Mouse (Mus musculus) liver, embryonic 11.5 days (tissue): ENCODE data around the gene Obsl1. TPM values are rescaled to one million over a fixed set of nuclear protein-coding genes. Genes with fewer than 3 reads are reported as not detected.

Experiments used
- ATAC-seq: fragments of 200-750 bp; cut with Nextera tagmentation; replicated peaks from 2 replicates; pipeline ENCODE4 v1.8.0; 2017; ENCODE audit warnings: moderate number of reproducible peaks, mild to moderate bottlenecking, moderate TSS enrichment, moderate library complexity; ENCODE audit not compliant: low FRiP score
- DNase-seq: peaks from one replicate; pipeline ENCODE4 v3.0.0-alpha.2; 2017; ENCODE audit warnings: low spot score
- H3K27ac ChIP-seq: fragments of 300-500 bp; sonication (generic); 2 replicates; pipeline ENCODE4 v1.5.1; 2014; ENCODE audit warnings: mild to moderate bottlenecking, low read depth, low read length, control low read depth
- H3K27me3 ChIP-seq: fragments of 300-500 bp; sonication (generic); replicated peaks from 2 replicates; pipeline ENCODE4 v1.6.1; 2014; ENCODE audit warnings: low read length, mixed read lengths; ENCODE audit not compliant: control insufficient read depth, insufficient read depth
- H3K36me3 ChIP-seq: fragments of 300-500 bp; sonication (generic); 2 replicates; pipeline ENCODE4 v1.6.1; 2014; ENCODE audit warnings: mild to moderate bottlenecking, low read length, moderate library complexity, mixed read lengths; ENCODE audit not compliant: control insufficient read depth, insufficient read depth
- H3K4me1 ChIP-seq: fragments of 300-500 bp; sonication (generic); replicated peaks from 2 replicates; pipeline ENCODE4 v1.6.1; 2014; ENCODE audit warnings: low read length, mixed read lengths; ENCODE audit not compliant: control insufficient read depth, insufficient read depth
- H3K4me2 ChIP-seq: fragments of 300-500 bp; sonication (generic); 2 replicates; pipeline ENCODE4 v1.6.1; 2014; ENCODE audit warnings: mild to moderate bottlenecking, control low read depth, moderate library complexity
- H3K4me3 ChIP-seq: fragments of 300-500 bp; sonication (generic); 2 replicates; pipeline ENCODE4 v1.5.1; 2014; ENCODE audit warnings: low read depth, low read length, control low read depth
- H3K9ac ChIP-seq: fragments of 300-500 bp; sonication (generic); 2 replicates; pipeline ENCODE4 v1.6.1; 2014; ENCODE audit warnings: low read depth, low read length, control low read depth
- H3K9me3 ChIP-seq: fragments of 300-500 bp; sonication (generic); 2 replicates; pipeline ENCODE4 v1.6.1; 2016; ENCODE audit warnings: low read length, inconsistent platforms, mixed read lengths; ENCODE audit not compliant: control insufficient read depth
- WGBS: fragments of 180-500 bp; shearing (Covaris S2); extraction: QIAGEN DNeasy Blood & Tissue Kit; methylation state at CpG from one replicate; pipeline ENCODE4 v1.1.7; 2014; 5-methylcytosine and 5-hydroxymethylcytosine counted together
- polyA plus RNA-seq: library from polyadenylated mRNA; unstranded; fragments of >200 nt; fragmentation: Nextera tagmentation; extraction: Ambion mirVana; gene quantifications from 2 replicates; pipeline ENCODE4 v1.2.1, GENCODE M21; 2014

Obsl1 gene
- polyA plus RNA-seq, 1 experiment from 2014 or later, result 45.6 TPM

DNA sequence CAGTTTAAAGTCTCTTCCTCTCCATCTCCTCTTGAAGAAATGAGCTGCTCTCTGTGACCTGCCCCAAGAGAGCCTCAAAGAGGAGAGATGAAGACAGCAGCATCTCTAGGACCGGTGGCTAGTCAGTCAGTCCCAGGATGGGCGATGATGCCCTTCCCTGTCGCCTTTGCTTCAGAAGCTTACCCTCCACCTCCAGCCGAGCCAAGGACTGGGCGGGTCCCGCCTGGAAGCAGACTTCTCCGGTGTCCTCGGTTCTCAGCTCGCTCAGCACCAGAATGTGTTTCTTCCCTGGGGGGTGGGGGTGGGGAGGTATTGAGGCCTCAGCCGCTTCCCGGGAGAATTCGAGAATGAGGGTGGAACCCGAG, 19.2 kb downstream of the Obsl1 start:
- H3K36me3 ChIP-seq, result peaks cover 10% of the 10 kb centered on the region
- H3K4me1 ChIP-seq, result no peaks in the 10 kb centered on the region; the same call in 1 of the 2 replicates
- no peak overlapping the region for H3K27ac ChIP-seq
- H3K4me2 ChIP-seq, result peak overlapping the region; percentile 76
- 4% methylated on average over 13 of the region's 13 CpGs for WGBS
- H3K4me3 ChIP-seq, result peak overlapping the region; percentile 55
- no peak overlapping the region for H3K9ac ChIP-seq
- no peak for DNase-seq
- H3K27me3 ChIP-seq, result peaks cover 90% of the 10 kb centered on the region
- ATAC-seq, result no peak
- no peaks in the 10 kb centered on the region for H3K9me3 ChIP-seq

DNA sequence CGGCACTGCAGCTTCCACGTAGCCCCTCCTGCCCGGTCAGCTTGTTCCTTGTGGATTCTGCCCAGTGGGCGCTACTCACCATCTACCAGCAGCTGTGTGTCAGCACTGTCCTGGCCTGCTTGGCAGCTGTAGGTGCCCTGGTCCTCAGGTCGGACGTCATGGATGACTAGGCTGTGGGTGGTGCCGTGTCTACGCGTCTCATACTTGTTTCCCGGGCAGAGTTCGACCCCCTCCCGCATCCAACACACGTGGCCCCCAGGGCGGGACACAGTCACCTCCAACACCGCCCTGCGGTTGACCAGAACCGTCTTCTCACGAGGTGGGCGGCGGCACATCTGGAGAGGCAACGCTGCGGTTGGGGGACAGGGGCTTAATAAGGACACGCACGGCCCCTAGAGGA, 19.7 kb downstream of the Obsl1 start:
- DNase-seq (no peak), ATAC-seq (no peak)
- peaks cover 94% of the 10 kb centered on the region for H3K27me3 ChIP-seq
- no peaks in the 10 kb centered on the region for H3K9me3 ChIP-seq
- no peak overlapping the region; the same call in 1 of the 2 replicates for H3K4me2 ChIP-seq
- H3K4me3 ChIP-seq, result peak overlapping the region; percentile 55
- no peak overlapping the region for H3K9ac ChIP-seq
- H3K4me1 ChIP-seq, result no peaks in the 10 kb centered on the region; the same call in 1 of the 2 replicates
- no peak overlapping the region for H3K27ac ChIP-seq
- WGBS, result 6% methylated on average over 24 of the region's 24 CpGs
- peaks cover 9% of the 10 kb centered on the region; the same call in 1 of the 2 replicates for H3K36me3 ChIP-seq

DNA sequence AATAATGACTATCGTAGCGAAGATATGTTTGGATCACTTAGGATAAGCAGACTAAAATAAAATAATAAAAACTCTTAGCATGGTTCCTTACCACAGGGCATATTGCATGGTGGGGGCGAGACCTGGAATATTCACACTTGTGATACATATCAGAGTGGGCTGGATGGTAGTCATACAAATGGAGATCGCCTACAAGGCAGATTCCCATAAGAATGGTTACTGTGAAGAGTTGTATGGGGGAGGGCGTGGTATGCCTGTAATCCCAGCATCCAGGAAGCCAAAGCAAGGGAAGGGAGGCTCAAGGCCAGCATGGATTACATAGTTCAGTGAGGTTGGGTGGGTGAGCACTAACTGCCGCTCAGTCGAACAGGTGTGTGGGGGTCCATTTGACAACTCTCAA, 25.5 kb downstream of the Obsl1 start:
- no peaks in the 10 kb centered on the region for H3K9me3 ChIP-seq
- H3K4me2 ChIP-seq, result no peak overlapping the region
- peaks cover 2% of the 10 kb centered on the region; the same call in 1 of the 2 replicates for H3K36me3 ChIP-seq
- no peak overlapping the region for H3K4me3 ChIP-seq
- peaks cover 14% of the 10 kb centered on the region for H3K4me1 ChIP-seq
- no peak overlapping the region for H3K27ac ChIP-seq
- DNase-seq (no peak), ATAC-seq (no peak)
- H3K27me3 ChIP-seq, result peaks cover 75% of the 10 kb centered on the region
- H3K9ac ChIP-seq, result no peak overlapping the region
- 80% methylated on average over 7 of the region's 7 CpGs for WGBS

DNA sequence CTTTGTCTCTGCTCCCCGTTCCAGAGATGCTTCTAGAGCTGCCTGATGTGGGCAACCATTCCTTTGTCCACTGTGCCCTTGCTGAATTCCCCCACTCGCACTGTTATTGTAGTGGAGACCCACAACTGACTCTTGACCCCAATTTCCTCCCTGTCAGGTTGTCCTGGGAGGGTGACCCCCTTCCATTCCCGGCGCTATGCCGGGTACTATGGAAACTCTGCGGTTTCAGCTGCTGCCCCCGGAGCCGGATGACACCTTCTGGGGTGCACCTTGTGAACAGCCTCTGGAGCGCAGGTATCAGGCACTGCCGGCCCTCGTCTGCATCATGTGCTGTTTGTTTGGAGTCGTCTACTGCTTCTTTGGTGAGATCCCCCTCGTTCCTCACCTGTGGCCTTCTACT, 26.2 kb downstream of the Obsl1 start:
- Histone ChIP-seq H3K4me1 (peaks cover 14% of the 10 kb centered on the region), H3K4me3 (no peak overlapping the region; the same call in 1 of the 2 replicates), H3K9me3 (no peaks in the 10 kb centered on the region), H3K36me3 (peaks cover 9% of the 10 kb centered on the region), H3K27me3 (peaks cover 75% of the 10 kb centered on the region), H3K4me2 (peak overlapping the region; percentile 95), H3K9ac (no peak overlapping the region), H3K27ac (no peak overlapping the region)
- no peak for ATAC-seq
- WGBS, result 24% methylated on average over 13 of the region's 13 CpGs
- no peak for DNase-seq

DNA sequence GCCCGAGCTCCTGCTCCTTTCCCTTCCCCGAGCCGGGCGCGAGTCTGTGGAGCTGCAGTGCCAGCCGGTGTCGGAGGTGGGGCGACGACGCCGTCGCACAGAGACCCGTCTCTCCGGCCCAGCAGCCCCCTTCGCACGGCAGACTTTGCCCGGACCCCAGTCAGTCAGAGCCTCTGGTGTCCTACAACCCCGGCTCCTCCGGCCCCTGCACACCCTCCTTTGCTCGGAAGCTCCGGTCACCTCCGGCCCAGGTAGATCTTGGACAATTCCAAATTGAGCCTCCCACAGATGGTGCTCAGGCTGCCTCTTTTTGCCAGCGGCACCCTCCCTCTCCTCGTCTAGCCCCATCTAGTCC, 26.6 kb downstream of the Obsl1 start:
- WGBS, result 3% methylated on average over 20 of the region's 24 CpGs
- Histone ChIP-seq H3K36me3 (peaks cover 12% of the 10 kb centered on the region), H3K27ac (no peak overlapping the region), H3K9ac (no peak overlapping the region), H3K27me3 (peaks cover 74% of the 10 kb centered on the region), H3K4me3 (peak overlapping the region; percentile 78), H3K9me3 (no peaks in the 10 kb centered on the region), H3K4me2 (peak overlapping the region; percentile 95), H3K4me1 (peaks cover 14% of the 10 kb centered on the region)
- ATAC-seq (no peak), DNase-seq (no peak)

DNA sequence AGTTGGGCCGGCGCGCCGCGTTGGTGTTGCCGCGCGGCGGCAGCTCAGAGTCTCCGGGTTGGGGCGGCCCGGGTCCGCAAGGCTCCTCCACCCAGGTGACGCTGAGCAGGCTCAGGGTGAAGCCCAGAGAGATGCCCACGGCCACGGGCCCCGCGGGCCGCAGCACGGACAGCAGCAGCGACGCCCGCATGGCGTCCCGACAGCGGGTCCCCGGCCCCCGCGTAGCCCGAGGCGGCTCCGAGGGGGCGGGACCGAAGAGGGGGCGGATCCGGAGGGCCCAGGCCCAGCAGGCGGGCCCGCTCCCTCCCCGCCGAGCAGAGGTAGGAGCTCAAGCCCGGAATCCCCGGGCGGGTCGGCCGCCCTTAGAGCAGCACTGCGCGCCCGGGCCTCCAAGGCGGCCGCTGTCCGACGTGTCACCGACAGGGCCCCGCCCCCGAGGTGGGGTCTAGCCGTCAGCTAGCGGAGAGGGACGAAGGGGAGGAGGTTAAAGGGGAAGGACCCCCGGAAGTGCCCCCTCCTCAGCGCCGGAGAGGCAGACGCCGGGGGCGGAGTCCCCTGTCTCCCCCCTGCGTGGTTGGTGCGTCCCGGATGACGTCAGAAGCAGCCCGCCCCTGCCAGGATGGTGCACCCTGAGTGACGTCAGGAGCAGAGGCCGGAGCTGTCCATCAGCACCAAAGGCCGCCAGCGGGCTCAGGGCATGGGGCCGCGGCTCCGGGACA, 27.2 kb downstream of the Obsl1 start, which contains the start of the genes Chpf and Tmem198:
Gene Chpf (minus strand): TSS at position 392 of the 719 bp plus-strand sequence.
Gene Tmem198 (plus strand): TSS at position 617 of the 719 bp plus-strand sequence.
- ATAC-seq (peak; percentile 91), DNase-seq (peak; percentile 98)
- H3K36me3 ChIP-seq, result peaks cover 12% of the 10 kb centered on the region
- peak within 1 kb of the TSS; percentile 78 for H3K4me3 ChIP-seq
- no peaks in the 10 kb centered on the region for H3K9me3 ChIP-seq
- WGBS, result under 1% methylated on average over 74 of the region's 76 CpGs
- H3K4me1 ChIP-seq, result peaks cover 14% of the 10 kb centered on the region
- peak within 1 kb of the TSS; percentile 74 for H3K9ac ChIP-seq
- peak within 1 kb of the TSS; percentile 53; the same call in 1 of the 2 replicates for H3K27ac ChIP-seq
- H3K27me3 ChIP-seq, result peaks cover 68% of the 10 kb centered on the region
- H3K4me2 ChIP-seq, result peak within 1 kb of the TSS; percentile 95

DNA sequence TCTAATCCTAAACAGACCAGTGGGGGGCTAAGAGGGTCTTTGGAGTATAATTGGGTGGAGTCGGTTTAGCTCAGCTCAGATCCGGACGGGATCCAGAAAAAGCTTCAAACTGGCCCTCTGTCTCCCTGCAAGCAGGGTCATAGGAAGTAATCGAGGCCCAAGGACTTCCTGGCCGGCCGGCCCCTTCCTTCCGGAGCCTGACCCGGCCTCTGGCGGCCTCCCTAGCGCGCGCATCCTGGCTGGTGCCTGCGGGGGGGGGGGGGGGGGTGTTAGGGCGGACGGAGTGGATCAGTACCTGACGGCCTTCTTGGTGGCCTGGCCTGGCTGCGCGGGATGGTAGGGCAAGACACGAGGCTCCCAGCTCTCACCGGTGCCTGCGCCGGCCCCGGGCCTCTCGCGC, 27.8 kb downstream of the Obsl1 start:
- Histone ChIP-seq H3K9ac (peak overlapping the region; percentile 74), H3K27ac (peak overlapping the region; percentile 53; the same call in 1 of the 2 replicates), H3K27me3 (peaks cover 63% of the 10 kb centered on the region), H3K9me3 (no peaks in the 10 kb centered on the region), H3K4me3 (peak overlapping the region; percentile 78), H3K4me2 (peak overlapping the region; percentile 95), H3K4me1 (peaks cover 14% of the 10 kb centered on the region), H3K36me3 (peaks cover 12% of the 10 kb centered on the region)
- no peak for DNase-seq
- WGBS, result under 1% methylated on average over 16 of the region's 25 CpGs
- ATAC-seq, result no peak; the same call in none of the 2 replicates

DNA sequence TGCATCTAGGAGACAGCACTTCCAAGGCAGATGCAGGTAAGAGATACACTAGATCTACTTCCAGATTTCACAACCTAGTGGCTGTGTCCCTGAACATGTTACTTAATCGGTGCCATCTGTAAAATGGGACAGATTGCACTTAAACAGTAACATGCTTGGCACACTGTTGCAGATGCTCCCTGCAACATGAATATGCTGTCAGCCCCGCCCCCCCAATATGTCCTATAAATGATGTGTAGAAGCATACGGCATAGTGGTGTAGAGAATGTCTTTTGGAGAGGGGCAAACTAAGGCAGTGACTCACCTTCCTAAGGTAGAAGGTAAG, 28.3 kb downstream of the Obsl1 start:
- DNase-seq, result no peak
- H3K9me3 ChIP-seq, result no peaks in the 10 kb centered on the region
- ATAC-seq, result no peak
- H3K27ac ChIP-seq, result no peak overlapping the region
- peaks cover 14% of the 10 kb centered on the region for H3K4me1 ChIP-seq
- H3K36me3 ChIP-seq, result peaks cover 12% of the 10 kb centered on the region
- H3K9ac ChIP-seq, result no peak overlapping the region
- H3K4me3 ChIP-seq, result peak overlapping the region; percentile 78
- WGBS, result 44% methylated on average over 3 of the region's 3 CpGs
- peak overlapping the region; percentile 95 for H3K4me2 ChIP-seq
- peaks cover 57% of the 10 kb centered on the region for H3K27me3 ChIP-seq
